Mouse (Mus musculus): ENCODE results near the gene Abcd1.

The Abcd1 gene

DNA sequence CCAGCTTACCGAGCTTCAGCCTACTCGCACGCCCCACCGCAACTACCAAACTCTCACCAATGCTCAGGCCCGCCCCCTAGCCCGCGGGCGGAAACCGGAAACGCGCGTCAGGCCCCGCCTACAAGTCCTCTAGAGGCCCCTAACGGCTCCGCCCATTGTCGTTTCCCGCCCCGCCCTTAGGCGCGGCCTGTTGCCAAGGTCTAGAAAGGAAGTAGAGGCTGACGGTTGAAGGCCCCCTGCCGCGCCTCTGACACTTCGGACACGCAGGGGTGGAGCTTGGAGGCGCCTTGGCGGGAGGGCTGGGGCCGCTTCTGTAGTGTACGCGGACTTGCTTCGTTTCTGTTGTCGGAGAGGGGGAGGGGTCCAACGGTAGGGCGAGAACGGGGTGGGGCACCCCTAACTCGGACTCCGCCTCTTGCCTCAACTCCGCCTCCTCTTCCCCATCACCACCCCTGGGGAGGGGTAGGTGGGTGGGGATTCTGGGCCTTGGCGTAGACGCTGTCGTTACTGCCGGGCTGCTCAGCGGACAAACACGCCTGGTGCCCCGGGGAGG lies at the start of gene Abcd1, which contains the start of gene Bcap31:
Gene Abcd1, plus strand, starts transcription at position 489 of the 553 bp plus-strand sequence.
Gene Bcap31, minus strand, starts transcription at position 67 of the 553 bp plus-strand sequence.
- peak; percentile 67 for DNase-seq (ENCODE audit: extremely low spot score, low read depth, low spot score)

DNA sequence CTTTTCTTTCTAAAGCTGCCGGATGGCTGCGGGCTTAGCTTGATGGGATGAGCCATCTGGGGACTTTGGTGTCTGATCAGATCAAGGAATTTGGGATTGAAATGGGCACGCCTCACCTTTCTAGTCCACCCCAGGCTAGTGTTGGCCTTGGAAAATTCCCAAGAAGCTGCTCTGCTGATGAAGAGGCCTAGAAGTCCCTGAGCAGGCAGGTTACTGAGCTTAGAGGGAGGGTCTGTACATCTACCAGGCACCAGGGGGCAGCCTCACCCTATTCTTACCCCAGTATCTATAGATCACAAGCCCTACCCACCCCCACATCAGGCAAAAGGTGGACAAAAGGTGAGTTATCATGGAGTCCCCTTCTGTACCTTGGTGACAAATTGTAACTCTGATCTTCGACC lies 44.4 kb upstream of the Abcd1 start:
- peak; percentile 33 for DNase-seq (ENCODE audit: extremely low spot score, low read depth, low spot score)

DNA sequence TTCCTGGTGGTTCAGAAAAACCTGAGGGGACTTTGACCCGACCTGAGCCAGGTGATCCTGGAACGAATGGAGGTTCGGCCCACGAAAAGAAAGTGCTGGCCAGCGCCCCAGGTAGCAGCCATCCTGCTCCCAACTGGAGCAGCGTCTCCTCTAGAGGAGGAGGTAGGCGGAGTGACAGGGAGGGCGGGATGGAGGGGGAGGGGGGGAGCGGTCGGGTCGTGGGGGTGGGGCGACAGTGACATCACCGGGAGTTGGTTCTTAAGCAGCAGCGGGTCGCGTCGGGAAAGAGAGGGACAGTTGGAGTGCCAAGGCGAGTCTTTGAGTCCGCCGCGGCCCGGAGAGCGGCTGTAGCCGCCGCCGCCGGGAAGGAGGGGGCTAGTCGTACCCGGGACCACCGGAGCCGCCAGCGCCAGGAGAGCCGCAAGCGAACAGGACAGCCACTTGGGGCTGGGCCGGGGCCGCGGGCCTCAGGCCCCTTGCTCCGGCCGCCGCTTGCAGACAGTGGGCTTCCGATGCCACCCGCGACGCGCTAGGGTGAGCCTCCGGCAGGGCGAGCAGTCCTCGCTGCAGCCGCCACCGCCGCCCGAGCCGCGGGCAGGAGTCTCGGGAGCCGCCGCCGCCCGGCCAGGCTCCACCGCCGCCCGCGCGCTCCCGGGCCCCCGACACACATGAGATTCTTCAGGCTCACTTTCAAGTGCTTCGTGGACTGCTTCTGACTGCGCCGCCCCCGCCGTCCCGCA lies 43.3 kb upstream of the Abcd1 start, which contains the start of gene Slc6a8:
Gene Slc6a8, plus strand, starts transcription at position 272 of the 740 bp plus-strand sequence.
- DNase-seq (ENCODE audit: extremely low spot score, low read depth, low spot score) = no peak

DNA sequence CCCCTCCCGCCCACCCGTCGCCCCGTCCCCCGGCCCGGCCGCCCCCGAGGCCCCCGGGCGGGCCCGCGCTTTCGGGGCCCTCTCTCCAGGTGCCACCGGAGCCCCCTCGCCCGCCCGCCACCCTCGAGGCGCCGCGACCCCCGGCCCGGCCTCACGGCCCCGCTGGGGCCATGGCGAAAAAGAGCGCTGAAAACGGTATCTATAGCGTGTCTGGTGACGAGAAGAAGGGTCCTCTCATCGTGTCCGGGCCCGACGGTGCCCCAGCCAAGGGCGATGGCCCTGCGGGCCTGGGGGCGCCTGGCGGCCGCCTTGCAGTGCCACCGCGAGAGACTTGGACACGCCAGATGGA lies 42.8 kb upstream of the Abcd1 start:
- no peak for DNase-seq (ENCODE audit: extremely low spot score, low read depth, low spot score)

DNA sequence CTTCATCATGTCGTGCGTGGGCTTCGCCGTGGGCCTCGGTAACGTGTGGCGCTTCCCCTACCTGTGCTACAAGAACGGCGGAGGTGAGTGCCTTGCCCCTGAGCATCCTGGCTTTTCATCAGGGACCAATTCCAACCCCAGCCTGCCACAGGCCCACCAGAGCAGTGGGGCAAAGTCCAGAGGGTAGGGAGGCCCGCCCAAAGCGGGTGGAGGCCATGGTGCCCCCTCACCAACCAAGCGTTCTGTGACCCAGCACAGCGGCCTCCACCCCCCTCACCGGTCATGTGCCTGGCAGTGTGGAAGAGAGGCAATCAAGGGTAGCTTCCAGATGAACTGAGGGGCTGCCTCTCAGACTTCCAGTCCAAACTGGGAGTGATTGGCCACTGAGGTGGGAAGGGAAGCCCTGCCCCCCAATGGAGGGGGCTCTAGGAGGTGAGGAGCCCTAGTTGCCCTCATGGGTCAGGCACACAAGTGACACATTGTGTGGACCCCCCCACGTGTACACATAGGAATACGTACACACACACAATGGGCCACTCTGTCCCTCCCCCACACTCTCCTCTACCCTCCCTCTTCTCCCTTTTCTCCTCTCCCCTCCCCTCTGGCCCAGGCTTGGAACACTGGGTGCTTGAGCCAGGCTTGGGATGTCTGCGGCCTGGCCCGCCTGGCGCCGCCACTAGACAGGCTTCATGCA lies 42.3 kb upstream of the Abcd1 start:
- no peak for DNase-seq (ENCODE audit: extremely low spot score, low read depth, low spot score)

DNA sequence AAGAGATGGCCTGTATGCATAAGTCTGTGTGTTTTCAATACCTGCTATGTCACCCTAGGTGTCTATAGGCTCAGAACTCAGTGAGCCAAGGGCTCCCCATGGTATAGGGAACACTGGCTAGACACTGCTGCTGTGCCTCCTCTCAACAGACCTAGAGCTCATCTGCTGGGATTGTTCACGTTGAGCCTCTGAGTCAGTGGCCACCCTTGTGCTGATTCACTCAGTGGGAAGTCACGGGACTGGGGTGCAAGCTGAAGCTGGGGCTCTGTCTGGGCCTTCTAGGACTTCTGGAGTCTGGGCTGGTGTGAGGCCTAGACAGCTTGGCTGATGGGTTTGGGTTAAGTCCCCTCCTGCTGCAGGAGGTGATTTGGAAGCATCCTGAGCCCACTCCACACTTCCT lies 41.2 kb upstream of the Abcd1 start:
- no peak for DNase-seq (ENCODE audit: extremely low spot score, low read depth, low spot score)

DNA sequence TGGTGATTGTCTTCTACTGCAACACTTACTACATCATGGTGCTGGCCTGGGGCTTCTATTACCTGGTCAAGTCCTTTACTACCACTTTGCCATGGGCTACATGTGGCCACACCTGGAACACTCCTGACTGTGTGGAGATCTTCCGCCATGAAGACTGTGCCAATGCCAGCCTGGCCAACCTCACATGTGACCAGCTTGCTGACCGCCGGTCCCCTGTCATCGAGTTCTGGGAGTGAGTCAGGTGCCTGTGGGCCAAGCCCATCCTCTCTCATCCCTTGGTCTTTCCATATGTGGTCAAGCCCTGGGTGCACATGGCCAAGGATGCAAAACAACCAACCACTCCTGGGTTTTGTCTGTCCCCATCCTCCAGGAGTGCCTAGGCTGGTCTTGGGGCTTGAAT lies 39.7 kb upstream of the Abcd1 start:
- no peak for DNase-seq (ENCODE audit: extremely low spot score, low read depth, low spot score)

DNA sequence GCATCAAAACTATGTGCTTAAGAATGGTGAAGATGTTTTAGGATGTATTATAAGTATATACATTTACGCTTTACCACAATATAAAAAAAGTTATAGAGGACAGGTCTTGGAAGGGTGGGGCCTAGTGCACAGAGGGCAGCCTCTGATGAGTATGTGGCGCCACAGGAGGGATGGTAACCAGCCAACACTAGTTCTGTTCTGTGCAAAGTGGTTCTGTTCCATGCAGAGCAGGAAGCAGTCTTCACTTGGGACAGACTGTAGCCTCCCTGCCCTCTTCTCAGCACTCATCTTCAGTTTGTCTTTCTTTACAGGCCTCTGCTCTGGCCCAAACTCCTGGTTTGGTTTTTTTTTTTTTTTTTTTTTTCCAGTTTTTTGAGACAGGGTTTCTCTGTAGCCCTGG lies 32.2 kb upstream of the Abcd1 start:
- DNase-seq (ENCODE audit: extremely low spot score, low read depth, low spot score) = no peak

DNA sequence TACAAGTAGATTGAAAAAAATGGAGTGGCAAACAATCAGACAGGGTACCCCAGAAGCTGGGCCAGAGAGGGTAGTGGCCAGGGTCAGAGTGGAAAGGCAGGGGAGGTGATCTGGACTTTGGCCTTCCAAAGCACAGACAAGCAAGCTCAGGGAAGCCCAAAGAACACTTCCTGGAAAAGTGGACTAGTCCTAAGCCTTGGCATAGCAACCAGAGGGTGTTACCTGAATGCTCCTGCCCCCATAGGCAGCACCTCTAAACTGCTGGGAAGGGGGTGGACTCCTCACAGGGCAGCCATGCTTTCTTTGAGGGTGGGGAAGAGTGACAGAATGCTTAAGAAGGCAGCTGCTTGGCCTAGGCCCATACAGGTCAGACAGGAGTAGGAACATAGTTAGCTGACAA lies 31.4 kb upstream of the Abcd1 start:
- no peak for DNase-seq (ENCODE audit: extremely low spot score, low read depth, low spot score)

DNA sequence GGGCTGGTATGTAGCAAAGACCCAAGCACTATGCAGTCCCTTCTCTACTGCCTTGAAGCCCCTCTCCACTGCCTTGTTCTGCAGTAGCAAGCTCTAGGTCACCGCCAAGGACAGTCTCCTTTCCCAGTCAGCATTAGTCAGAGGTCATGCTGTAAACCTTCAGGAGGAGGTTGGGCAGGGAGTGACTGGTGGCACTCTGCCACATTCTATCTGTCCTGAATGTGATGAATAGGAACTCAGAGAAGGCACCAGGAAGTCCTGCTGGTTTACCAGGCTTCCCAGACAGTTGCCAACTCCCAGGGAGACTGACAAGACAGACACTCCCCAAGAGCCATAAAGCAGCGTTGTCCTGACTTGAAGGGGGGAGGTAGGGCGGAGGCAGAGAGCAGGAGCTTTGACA lies 30.8 kb upstream of the Abcd1 start:
- no peak for DNase-seq (ENCODE audit: extremely low spot score, low read depth, low spot score)

DNA sequence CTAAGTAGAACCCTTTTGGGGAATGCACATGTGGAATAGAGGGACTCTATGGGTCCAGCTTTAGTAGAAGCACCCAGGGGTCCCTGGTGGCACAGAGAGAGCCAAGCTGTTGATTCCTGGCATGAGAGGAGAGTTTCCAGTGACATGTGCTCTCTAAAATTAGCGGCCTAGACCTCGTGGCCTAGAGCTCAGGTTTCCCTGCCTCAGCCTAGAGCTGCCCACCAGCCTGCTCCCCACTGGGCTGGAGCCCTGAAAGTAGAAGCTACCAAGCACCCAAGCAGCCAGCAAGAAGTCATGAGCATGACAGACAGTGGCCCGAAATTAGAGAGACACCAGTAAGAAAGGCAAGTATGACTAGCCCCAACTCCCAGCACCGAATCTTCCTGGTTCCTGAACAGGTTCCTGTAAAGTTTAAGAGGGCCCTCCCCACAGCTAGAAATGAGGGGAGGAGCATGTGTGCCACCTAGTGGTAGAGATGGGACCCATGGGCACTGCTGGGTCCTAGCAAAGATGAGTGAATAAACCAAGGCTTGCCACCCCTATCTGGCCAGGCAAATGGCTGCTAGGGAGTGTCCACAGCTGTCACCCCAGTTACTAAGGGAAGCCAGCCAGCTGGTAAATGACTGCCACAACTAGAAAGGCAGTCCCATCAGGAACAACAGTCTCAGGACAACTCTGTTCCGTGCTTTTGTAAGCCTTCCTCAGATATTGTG lies 25.3 kb upstream of the Abcd1 start:
- DNase-seq (ENCODE audit: extremely low spot score, low read depth, low spot score) = no peak

DNA sequence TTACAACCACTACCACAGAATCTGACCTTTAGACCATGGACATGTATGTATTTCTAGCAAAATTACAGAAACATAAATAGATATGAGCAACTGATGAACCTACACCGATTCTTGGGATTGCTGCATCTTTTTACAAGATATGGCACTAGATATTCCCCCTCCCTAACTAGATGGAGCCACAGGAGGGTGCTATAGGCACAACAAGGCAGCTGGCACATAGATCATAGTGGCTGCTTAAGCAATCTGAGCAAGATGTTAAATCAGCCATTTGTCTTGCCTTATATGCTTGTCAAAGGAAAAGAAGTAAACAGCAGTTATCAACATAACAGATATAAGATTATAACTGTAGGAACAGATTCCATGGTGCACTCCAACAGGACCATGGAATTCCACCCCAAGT lies 15.9 kb upstream of the Abcd1 start:
- no peak for DNase-seq (ENCODE audit: extremely low spot score, low read depth, low spot score)

DNA sequence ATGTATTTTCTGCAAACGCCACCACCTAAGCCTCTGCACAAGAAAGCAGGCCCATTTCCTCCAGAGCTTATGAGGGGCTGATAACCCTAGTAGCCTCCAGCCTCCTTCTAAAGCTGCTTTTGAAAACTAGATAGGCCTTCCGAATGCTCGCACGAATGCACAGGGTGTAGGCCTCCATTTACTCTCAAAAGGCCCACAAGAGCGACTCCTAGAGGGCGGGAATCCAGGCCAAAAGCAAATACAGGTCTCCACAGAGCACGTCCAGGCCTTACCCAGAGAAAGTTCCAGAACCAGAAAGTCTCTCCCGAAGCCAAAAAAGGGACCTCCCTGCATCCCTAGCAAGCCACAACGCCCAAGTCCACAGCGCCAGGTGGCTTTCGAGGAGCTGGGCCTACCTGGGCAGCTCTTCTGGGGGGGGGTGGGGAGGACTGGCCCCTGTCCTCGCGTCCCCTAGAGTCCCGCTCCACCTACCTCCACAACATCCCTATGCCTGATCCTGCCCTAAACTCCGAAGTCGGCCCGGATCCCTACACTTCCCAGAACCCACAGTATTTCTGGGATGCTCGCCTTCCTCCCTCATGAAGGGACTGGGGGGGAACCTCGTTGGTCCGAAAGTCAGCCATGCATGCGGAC lies 805 bp upstream of the Abcd1 start:
- no peak for DNase-seq (ENCODE audit: extremely low spot score, low read depth, low spot score)

DNA sequence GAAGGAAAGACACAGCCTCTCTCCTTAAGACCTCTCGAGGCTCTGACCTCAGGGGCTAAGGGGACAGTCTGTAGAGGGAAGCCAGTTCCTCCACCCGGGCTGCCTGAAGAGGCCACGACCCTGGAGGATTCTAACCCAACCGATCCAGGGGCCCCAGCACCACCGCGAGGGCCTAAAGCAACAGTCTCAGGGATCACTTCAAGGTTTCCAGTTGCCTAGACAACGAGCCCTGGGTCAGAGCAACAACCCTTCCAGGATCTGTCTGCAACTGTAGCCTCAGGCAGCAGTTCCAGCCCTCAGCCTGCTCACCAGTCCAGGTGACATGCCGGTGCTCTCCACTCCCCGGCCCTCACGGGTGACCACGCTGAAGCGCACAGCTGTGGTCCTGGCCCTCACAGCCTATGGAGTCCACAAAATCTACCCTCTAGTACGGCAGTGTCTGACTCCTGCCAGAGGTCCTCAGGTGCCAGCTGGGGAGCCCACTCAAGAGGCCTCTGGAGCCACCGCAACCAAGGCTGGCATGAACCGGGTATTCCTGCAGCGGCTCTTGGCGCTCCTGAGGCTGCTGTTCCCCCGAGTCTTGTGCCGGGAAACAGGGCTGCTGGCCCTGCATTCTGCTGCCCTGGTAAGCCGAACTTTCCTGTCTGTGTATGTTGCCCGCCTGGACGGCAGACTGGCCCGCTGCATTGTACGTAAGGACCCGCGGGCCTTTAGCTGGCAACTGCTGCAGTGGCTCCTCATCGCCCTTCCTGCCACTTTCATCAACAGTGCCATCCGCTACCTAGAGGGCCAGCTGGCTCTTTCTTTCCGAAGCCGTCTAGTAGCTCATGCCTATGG lies 530 bp downstream of the Abcd1 start:
- no peak for DNase-seq (ENCODE audit: extremely low spot score, low read depth, low spot score)

DNA sequence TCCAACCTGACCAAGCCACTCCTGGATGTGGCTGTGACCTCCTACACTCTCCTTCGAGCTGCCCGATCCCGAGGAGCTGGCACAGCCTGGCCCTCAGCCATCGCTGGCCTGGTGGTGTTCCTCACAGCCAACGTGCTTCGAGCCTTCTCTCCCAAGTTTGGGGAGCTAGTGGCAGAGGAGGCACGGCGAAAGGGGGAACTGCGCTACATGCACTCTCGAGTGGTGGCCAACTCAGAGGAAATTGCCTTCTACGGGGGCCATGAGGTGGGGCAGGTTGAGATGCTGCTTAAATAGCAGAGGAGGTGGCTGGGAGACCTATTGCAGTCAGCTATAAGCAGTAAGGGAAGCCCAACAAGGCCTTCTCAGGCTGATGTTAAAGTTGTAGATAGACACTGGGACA lies 1.3 kb downstream of the Abcd1 start:
- DNase-seq (ENCODE audit: extremely low spot score, low read depth, low spot score) = no peak

DNA sequence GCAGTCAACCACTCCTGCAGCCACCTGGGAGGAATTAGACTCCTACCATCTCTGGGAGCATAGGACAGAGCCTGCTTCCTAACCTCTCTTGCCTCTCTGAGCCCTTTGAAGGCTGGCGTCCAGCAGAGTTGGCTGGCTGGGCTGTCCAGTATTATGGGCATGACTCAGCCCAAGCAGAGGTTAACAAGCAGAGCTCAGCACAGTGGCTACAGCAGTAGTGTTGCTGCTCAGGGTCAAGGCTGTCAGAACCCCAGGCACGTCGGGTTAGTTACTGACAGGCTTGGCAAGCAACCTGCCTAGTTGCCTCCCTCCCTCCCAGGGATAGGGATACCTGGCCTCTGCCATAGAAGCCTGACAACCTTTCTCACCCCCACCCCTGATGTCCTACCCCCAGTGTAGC lies 1.9 kb downstream of the Abcd1 start:
- DNase-seq (ENCODE audit: extremely low spot score, low read depth, low spot score) = no peak

DNA sequence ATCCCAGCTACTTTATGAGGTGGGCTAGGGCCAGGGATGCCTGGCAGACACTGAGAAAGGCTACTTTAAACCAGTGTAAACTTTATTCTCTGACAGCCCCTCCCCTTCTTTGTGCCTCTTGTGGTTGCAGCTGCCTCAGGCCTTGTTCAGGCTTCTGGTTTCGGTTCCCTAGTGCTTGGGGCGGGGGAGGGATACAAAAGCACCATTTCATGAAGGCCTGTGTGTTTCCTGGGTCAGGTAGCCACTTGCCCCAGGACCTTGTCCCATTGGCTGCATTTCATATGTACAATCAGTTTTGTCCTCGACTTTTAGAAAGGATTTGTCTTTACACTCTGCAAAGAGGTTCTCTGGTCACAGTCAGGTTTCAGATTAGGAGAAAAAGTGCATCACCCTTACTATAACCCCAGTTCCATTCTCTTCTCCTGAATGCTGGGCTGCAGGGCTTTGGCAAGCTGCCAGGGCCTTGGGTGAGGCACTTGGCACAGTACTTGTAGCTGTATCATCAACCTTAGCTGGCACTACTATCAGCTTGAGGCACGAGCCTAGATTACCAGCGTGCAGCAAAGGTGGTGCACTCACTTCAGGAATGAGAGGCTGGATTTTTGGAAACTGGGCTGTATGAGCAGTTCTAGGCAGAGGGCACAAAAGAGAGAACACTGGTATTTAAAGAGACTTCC lies 2.4 kb downstream of the Abcd1 start:
- no peak for DNase-seq (ENCODE audit: extremely low spot score, low read depth, low spot score)

DNA sequence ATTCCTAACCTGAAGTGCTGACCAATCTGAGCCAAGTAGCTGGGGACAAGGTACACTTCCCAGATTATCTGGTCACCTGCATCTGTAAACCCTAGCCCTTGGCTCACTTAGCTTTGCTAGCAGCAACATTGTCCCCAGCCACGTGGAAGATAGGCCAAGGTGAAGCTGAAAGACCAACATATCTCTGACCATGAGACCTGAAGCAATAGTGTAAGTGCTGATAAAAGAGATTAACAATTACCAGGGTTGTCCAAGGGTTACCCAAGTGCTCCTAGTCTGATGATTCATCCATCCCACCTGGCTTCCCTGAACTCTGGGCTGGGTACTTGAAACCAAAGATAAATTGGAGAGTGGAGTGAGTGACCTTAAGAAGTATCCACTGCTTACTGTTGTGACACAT lies 14.5 kb downstream of the Abcd1 start:
- no peak for DNase-seq (ENCODE audit: extremely low spot score, low read depth, low spot score)

DNA sequence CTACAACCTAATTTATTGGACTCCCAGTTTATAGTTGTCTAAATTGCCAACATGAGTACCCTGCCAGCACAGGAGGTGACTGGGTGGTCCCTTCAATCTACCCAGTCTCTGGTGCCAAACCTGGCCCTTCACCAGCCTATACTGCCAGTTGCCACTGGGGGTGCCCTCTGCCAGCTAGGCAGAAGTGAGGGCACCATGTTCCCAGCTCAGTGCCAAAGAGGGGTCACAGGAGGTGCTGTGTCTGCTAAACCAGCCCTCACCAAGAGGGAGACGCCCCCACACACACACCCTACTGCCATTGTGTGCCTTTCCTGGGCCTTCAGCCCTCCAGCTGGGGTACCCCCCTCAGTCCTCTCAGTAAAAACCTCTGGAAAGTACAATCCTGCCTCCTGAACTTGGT lies 21.8 kb downstream of the Abcd1 start:
- no peak for DNase-seq (ENCODE audit: extremely low spot score, low read depth, low spot score)

DNA sequence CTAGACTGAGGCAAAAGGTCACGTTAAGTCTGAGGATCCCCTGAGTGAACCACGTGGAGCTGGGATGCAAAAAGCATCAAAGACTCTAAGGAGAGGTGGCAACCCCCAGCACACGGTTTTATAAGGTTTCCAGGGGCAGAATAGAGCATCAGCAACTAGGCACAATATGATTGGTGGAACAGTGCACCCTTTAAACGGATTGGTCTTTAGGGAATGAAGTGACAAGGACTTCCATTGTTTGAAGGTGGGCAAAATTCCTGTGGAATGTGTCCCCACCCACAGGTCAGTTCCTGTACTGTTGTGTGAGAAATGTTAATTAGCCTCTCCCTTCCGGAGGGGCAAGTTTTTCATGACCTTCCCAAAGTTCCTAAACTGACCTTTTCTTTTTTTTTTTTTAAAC lies 22.8 kb downstream of the Abcd1 start:
- DNase-seq (ENCODE audit: extremely low spot score, low read depth, low spot score) = no peak
